Mouse (Mus musculus): ENCODE measurements around the gene Cct5. TPM values are rescaled to one million over a fixed set of nuclear protein-coding genes. Genes with fewer than 3 reads are reported as not detected.

Gene Cct5
- 240 TPM for polyA plus RNA-seq (2015; fragmentation: Illumina TruSeq; extraction: RNeasy Lipid Tissue Mini Kit (QIAGEN cat#74804); ENCODE audit: low read depth, low replicate concordance)

DNA sequence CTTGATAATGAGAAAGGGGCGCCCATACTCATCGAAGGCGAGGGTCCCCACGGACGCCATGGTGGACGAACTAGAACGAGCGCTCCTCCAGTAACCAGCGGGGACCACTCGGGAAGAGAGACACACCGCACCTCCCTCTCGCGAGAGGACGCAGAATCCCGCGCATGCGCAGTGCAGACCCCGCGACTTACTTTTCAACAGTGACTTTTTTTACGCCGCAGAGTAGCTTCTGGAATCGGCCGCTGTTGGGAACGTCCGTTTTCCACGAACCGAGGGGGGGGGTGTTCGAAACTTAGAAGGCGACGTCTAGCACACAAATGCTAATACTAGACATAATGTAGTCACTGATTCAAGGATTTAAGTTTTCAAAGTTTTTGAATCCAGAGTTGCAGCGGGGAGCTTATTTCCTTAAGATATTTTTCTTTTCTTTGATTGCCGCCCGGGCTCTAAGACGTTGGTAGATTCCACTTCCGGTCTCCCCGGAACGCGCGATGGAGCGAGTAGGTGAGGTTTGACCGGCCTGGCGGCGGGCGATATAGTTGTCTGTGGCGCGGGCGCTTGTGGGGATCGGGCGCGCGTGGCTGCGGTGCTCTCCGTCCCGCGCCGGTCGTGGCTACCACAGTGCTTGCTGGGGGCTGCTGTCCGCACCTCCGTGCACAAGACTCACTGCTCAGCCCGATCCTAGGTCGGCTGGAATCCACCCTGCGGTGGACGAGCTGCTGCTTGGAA is at the start of gene Cct5, which contains the start of gene Fam173b:
TSS of gene Cct5 (minus strand) at position 159 of the 729 bp plus-strand sequence.
TSS of gene Fam173b (plus strand) at position 207 of the 729 bp plus-strand sequence.

DNA sequence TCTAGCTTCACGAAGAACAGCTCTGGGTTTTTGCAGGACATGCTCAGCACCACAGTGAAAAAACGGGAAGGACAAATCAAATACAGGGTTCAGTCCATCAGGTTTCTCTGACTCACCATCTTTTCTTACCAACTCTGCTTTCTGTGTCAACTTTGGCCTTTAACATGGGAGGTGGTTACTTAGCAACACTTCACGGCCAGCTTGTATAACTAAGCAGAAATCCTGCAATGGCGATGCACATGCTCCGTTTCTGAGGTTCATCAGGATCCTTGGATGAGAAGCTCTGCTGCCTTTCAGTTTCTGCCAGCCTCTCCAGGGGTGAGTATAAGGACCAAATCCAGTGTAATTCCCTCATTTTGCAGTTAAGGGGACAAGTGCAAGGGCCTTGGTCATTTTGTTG is 36.4 kb downstream of the Cct5 start, which contains the start of gene Cmbl:
TSS of gene Cmbl (plus strand) at position 206 of the 400 bp plus-strand sequence.

Other genes starting within 250 kb of the Cct5 start
- gene Ankrd33b, start 234.1 kb downstream of the Cct5 start, polyA plus RNA-seq (2015; fragmentation: Illumina TruSeq; extraction: RNeasy Lipid Tissue Mini Kit (QIAGEN cat#74804); ENCODE audit: low read depth, low replicate concordance) = 29.0 TPM
- gene Ropn1l, start 148.1 kb downstream of the Cct5 start, polyA plus RNA-seq (2015; fragmentation: Illumina TruSeq; extraction: RNeasy Lipid Tissue Mini Kit (QIAGEN cat#74804); ENCODE audit: low read depth, low replicate concordance) = 1.4 TPM
- 108 TPM for gene March6, start 70.8 kb downstream of the Cct5 start, polyA plus RNA-seq (2015; fragmentation: Illumina TruSeq; extraction: RNeasy Lipid Tissue Mini Kit (QIAGEN cat#74804); ENCODE audit: low read depth, low replicate concordance)
- 33.6 TPM for gene Cmbl, start 36.4 kb downstream of the Cct5 start, polyA plus RNA-seq (2015; fragmentation: Illumina TruSeq; extraction: RNeasy Lipid Tissue Mini Kit (QIAGEN cat#74804); ENCODE audit: low read depth, low replicate concordance)
- gene Fam173b, start within 50 bp of the Cct5 start, polyA plus RNA-seq (2015; fragmentation: Illumina TruSeq; extraction: RNeasy Lipid Tissue Mini Kit (QIAGEN cat#74804); ENCODE audit: low read depth, low replicate concordance) = 13.7 TPM